Mouse (Mus musculus) heart, embryonic 10.5 days (tissue): ENCODE data around the gene Chac1. TPM values are rescaled to one million over a fixed set of nuclear protein-coding genes. Genes with fewer than 3 reads are reported as not detected.

Experiments
- DNase-seq: peaks from one replicate; pipeline ENCODE4 v3.0.0-alpha.2; 2017; ENCODE audit warnings: low spot score
- H3K27ac ChIP-seq: fragments of 300-500 bp; sonication (generic); 2 replicates; pipeline ENCODE4 v1.5.1; 2016; ENCODE audit warnings: mild to moderate bottlenecking
- H3K27me3 ChIP-seq: fragments of 300-500 bp; sonication (generic); 2 replicates; pipeline ENCODE4 v1.6.1; 2016; ENCODE audit warnings: mild to moderate bottlenecking; ENCODE audit not compliant: poor library complexity, insufficient read depth, severe bottlenecking
- H3K36me3 ChIP-seq: fragments of 300-500 bp; sonication (generic); 2 replicates; pipeline ENCODE4 v1.6.1; 2016; ENCODE audit warnings: mild to moderate bottlenecking, moderate library complexity
- H3K4me1 ChIP-seq: fragments of 300-500 bp; sonication (generic); 2 replicates; pipeline ENCODE4 v1.6.1; 2016; ENCODE audit warnings: mild to moderate bottlenecking
- H3K4me3 ChIP-seq: fragments of 300-500 bp; sonication (generic); 2 replicates; pipeline ENCODE4 v1.5.1; 2016; ENCODE audit warnings: mild to moderate bottlenecking, moderate library complexity
- H3K9me3 ChIP-seq: fragments of 300-500 bp; sonication (generic); 2 replicates; pipeline ENCODE4 v1.6.1; 2016; ENCODE audit warnings: mild to moderate bottlenecking, moderate library complexity
- WGBS: fragments of 180-500 bp; shearing (Covaris S2); methylation state at CpG from one replicate; pipeline ENCODE4 v1.1.7; 2016; 5-methylcytosine and 5-hydroxymethylcytosine counted together
- polyA plus RNA-seq: library from polyadenylated mRNA; unstranded; fragments of >200 nt; fragmentation: Nextera tagmentation; extraction: Ambion mirVana; gene quantifications from 2 replicates; pipeline ENCODE4 v1.2.1, GENCODE M21; 2016

Gene Chac1
- polyA plus RNA-seq, 1 experiment from 2014 or later, result 0.69 TPM

- Histone ChIP-seq H3K4me3 (no peak overlapping the region), H3K36me3 (peaks cover 8% of the 10 kb centered on the region; the same call in 1 of the 2 replicates), H3K9me3 (no peaks in the 10 kb centered on the region), H3K27me3 (peaks cover 63% of the 10 kb centered on the region), H3K4me1 (peaks cover 18% of the 10 kb centered on the region), H3K27ac (no peak overlapping the region)
- no peak for DNase-seq
- 39% methylated on average over 1 of the region's 1 CpGs for WGBS
Measured at GRCm38 (mm10) chr2:119334135-119334534, 16.9 kb upstream of the Chac1 start.

- Histone ChIP-seq H3K27ac (no peak overlapping the region), H3K4me1 (peaks cover 18% of the 10 kb centered on the region), H3K27me3 (peaks cover 54% of the 10 kb centered on the region), H3K4me3 (no peak overlapping the region), H3K9me3 (no peaks in the 10 kb centered on the region), H3K36me3 (peaks cover 8% of the 10 kb centered on the region; the same call in 1 of the 2 replicates)
- 68% methylated on average over 7 of the region's 7 CpGs for WGBS
- DNase-seq, result no peak
Measured at GRCm38 (mm10) chr2:119334964-119335525, 16.0 kb upstream of the Chac1 start.

GRCm38 (mm10) chr2:119335535-119335934, 15.5 kb upstream of the Chac1 start:
- Histone ChIP-seq H3K27ac (no peak overlapping the region), H3K4me3 (no peak overlapping the region), H3K4me1 (peaks cover 18% of the 10 kb centered on the region), H3K27me3 (peaks cover 49% of the 10 kb centered on the region), H3K9me3 (no peaks in the 10 kb centered on the region), H3K36me3 (peaks cover 8% of the 10 kb centered on the region; the same call in 1 of the 2 replicates)
- DNase-seq, result no peak
- WGBS, result 77% methylated on average over 1 of the region's 1 CpGs

- no peak overlapping the region for H3K27ac ChIP-seq
- no peaks in the 10 kb centered on the region for H3K9me3 ChIP-seq
- H3K4me3 ChIP-seq, result no peak overlapping the region
- H3K4me1 ChIP-seq, result peaks cover 18% of the 10 kb centered on the region
- H3K27me3 ChIP-seq, result peaks cover 45% of the 10 kb centered on the region
- 45% methylated on average over 2 of the region's 2 CpGs for WGBS
- peaks cover 8% of the 10 kb centered on the region; the same call in 1 of the 2 replicates for H3K36me3 ChIP-seq
- no peak for DNase-seq
Measured at GRCm38 (mm10) chr2:119336002-119336401, 15.0 kb upstream of the Chac1 start.

GRCm38 (mm10) chr2:119336470-119336869, 14.6 kb upstream of the Chac1 start:
- Histone ChIP-seq H3K36me3 (peaks cover 8% of the 10 kb centered on the region; the same call in 1 of the 2 replicates), H3K4me3 (no peak overlapping the region), H3K27ac (peak overlapping the region; percentile 56; the same call in 1 of the 2 replicates), H3K27me3 (peaks cover 40% of the 10 kb centered on the region), H3K9me3 (no peaks in the 10 kb centered on the region), H3K4me1 (peaks cover 18% of the 10 kb centered on the region)
- no peak for DNase-seq
- WGBS, result 46% methylated on average over 10 of the region's 10 CpGs

- WGBS, result 7% methylated on average over 60 of the region's 60 CpGs
- Histone ChIP-seq H3K4me3 (peak overlapping the region; percentile 66), H3K27me3 (peaks cover 28% of the 10 kb centered on the region), H3K4me1 (peaks cover 18% of the 10 kb centered on the region), H3K9me3 (no peaks in the 10 kb centered on the region), H3K27ac (peak overlapping the region; percentile 93), H3K36me3 (peaks cover 2% of the 10 kb centered on the region; the same call in 1 of the 2 replicates)
- peak; percentile 92 for DNase-seq
Measured at GRCm38 (mm10) chr2:119337425-119338265, 13.4 kb upstream of the Chac1 start.

- H3K4me1 ChIP-seq, result no peaks in the 10 kb centered on the region
- peaks cover under 1% of the 10 kb centered on the region; the same call in 1 of the 2 replicates for H3K27me3 ChIP-seq
- no peak overlapping the region for H3K4me3 ChIP-seq
- no peaks in the 10 kb centered on the region for H3K36me3 ChIP-seq
- no peak for DNase-seq
- 32% methylated on average over 6 of the region's 6 CpGs for WGBS
- H3K27ac ChIP-seq, result no peak overlapping the region
- H3K9me3 ChIP-seq, result no peaks in the 10 kb centered on the region
Measured at GRCm38 (mm10) chr2:119344537-119345138, 6.4 kb upstream of the Chac1 start.

GRCm38 (mm10) chr2:119353707-119354106, 2.7 kb downstream of the Chac1 start:
- DNase-seq, result no peak
- 80% methylated on average over 8 of the region's 8 CpGs for WGBS
- Histone ChIP-seq H3K9me3 (no peaks in the 10 kb centered on the region), H3K36me3 (no peaks in the 10 kb centered on the region), H3K27ac (no peak overlapping the region), H3K4me3 (no peak overlapping the region), H3K4me1 (peaks cover 13% of the 10 kb centered on the region), H3K27me3 (peaks cover 49% of the 10 kb centered on the region)

GRCm38 (mm10) chr2:119355089-119355488, 4.1 kb downstream of the Chac1 start:
- H3K27ac ChIP-seq, result no peak overlapping the region
- H3K27me3 ChIP-seq, result peaks cover 43% of the 10 kb centered on the region
- H3K4me3 ChIP-seq, result no peak overlapping the region
- WGBS, result 84% methylated on average over 3 of the region's 3 CpGs
- DNase-seq, result no peak
- H3K36me3 ChIP-seq, result no peaks in the 10 kb centered on the region
- peaks cover 13% of the 10 kb centered on the region for H3K4me1 ChIP-seq
- H3K9me3 ChIP-seq, result no peaks in the 10 kb centered on the region

- H3K4me3 ChIP-seq, result no peak overlapping the region
- 0 out of 2 replicates have a peak, but pooled peaks cover under 1% of the 10 kb centered on the region for H3K36me3 ChIP-seq
- peaks cover 38% of the 10 kb centered on the region for H3K27me3 ChIP-seq
- 34% methylated on average over 7 of the region's 7 CpGs for WGBS
- no peak for DNase-seq
- no peak overlapping the region for H3K27ac ChIP-seq
- peaks cover 9% of the 10 kb centered on the region for H3K4me1 ChIP-seq
- no peaks in the 10 kb centered on the region for H3K9me3 ChIP-seq
Measured at GRCm38 (mm10) chr2:119355651-119356050, 4.6 kb downstream of the Chac1 start.

GRCm38 (mm10) chr2:119356310-119356709, 5.3 kb downstream of the Chac1 start:
- H3K36me3 ChIP-seq, result 0 out of 2 replicates have a peak, but pooled peaks cover 3% of the 10 kb centered on the region
- H3K27me3 ChIP-seq, result peaks cover 31% of the 10 kb centered on the region
- H3K4me3 ChIP-seq, result no peak overlapping the region
- no peak for DNase-seq
- H3K4me1 ChIP-seq, result peaks cover 3% of the 10 kb centered on the region
- H3K9me3 ChIP-seq, result peaks cover 4% of the 10 kb centered on the region; the same call in 1 of the 2 replicates
- no peak overlapping the region for H3K27ac ChIP-seq

GRCm38 (mm10) chr2:119356805-119357204, 5.8 kb downstream of the Chac1 start:
- 86% methylated on average over 5 of the region's 5 CpGs for WGBS

GRCm38 (mm10) chr2:119358249-119358648, 7.2 kb downstream of the Chac1 start:
- H3K4me1 ChIP-seq, result no peaks in the 10 kb centered on the region
- 82% methylated on average over 6 of the region's 6 CpGs for WGBS
- no peak for DNase-seq
- H3K27ac ChIP-seq, result no peak overlapping the region
- H3K36me3 ChIP-seq, result peaks cover 3% of the 10 kb centered on the region; the same call in 1 of the 2 replicates
- H3K9me3 ChIP-seq, result peaks cover 9% of the 10 kb centered on the region
- no peak overlapping the region for H3K4me3 ChIP-seq
- H3K27me3 ChIP-seq, result peaks cover 12% of the 10 kb centered on the region; the same call in 1 of the 2 replicates

More at GRCm38 (mm10) chr2:119356805-119357204, 5.8 kb downstream of the Chac1 start:
- H3K9me3 ChIP-seq, result peaks cover 6% of the 10 kb centered on the region
- DNase-seq, result no peak
- peaks cover 26% of the 10 kb centered on the region for H3K27me3 ChIP-seq
- peaks cover 3% of the 10 kb centered on the region; the same call in 1 of the 2 replicates for H3K36me3 ChIP-seq
- no peaks in the 10 kb centered on the region for H3K4me1 ChIP-seq
- no peak overlapping the region for H3K4me3 ChIP-seq
- no peak overlapping the region for H3K27ac ChIP-seq
